Mouse (Mus musculus) retina, postnatal 1 day (tissue): ENCODE results near the gene Flg.

Experiments
- DNase-seq: peaks from one replicate; pipeline ENCODE4 v3.0.0-alpha.2; 2012

Flg gene

GRCm38 (mm10) chr3:93273223-93273622 lies at the start of gene Flg:
TSS of gene Flg (plus strand) at chr3:93273523.
- DNase-seq: no peak

- no peak for DNase-seq
Measured at GRCm38 (mm10) chr3:93297542-93297941, 24.2 kb downstream of the Flg start.

- DNase-seq: no peak
Measured at GRCm38 (mm10) chr3:93299832-93300231, 26.5 kb downstream of the Flg start.

GRCm38 (mm10) chr3:93301896-93302295 lies 28.6 kb downstream of the Flg start:
- DNase-seq: no peak

GRCm38 (mm10) chr3:93306142-93306541 lies 32.8 kb downstream of the Flg start:
- no peak for DNase-seq

GRCm38 (mm10) chr3:93311371-93311770 lies 38.0 kb downstream of the Flg start:
- no peak for DNase-seq

GRCm38 (mm10) chr3:93314388-93314787 lies 41.1 kb downstream of the Flg start:
- DNase-seq: no peak

- DNase-seq: no peak
Measured at GRCm38 (mm10) chr3:93319449-93319848, 46.1 kb downstream of the Flg start, which contains the start of gene Hrnr. TSS of gene Hrnr (plus strand) at chr3:93319749.

GRCm38 (mm10) chr3:93337749-93338148 lies 64.4 kb downstream of the Flg start:
- DNase-seq: no peak

GRCm38 (mm10) chr3:93340021-93340420 lies 66.7 kb downstream of the Flg start:
- no peak for DNase-seq
